In the genomic region with DNA sequence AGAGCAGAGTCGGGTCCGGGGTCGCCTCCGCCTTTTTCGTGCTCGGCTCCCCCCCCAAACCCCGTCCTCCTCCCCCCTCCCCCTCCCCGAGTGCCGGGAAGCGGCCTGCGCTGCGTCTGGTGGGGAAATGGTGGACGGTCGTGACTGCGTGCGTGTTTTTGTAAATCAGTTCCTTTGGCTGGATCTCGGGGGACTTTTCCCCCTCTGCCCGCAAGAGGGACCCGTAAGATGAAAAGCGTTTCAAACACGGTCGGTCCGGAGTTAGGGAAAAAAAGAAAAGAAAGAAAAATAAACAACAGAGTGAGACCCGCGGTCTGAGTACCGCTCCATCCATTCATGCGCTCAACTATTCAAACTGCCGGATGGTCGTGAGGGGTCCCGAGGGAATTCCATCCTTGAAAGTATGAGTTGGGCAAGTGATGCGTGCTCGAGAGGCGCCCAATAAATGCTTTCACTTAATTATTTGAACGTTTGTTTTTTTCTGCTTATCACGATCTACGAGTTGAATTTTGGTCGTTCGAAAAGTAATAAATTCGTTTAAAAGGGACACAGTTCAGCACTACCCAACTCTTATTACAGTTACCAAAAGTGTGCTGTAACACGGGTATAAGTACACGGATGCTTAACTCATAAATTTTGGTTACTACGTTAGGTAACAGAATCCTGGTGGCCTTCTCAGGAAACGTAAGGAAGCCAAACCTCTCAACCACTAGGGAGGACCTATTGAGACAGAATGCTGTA, we compare ENCODE assay signal across 8 mouse cellular contexts. TPM values are rescaled to one million over a fixed set of nuclear protein-coding genes. Genes with fewer than 3 reads are reported as not detected.
A peak's percentile ranks its signal among the peaks of the same experiment; 100 is the strongest.
DNase-seq lines count a peak whose midpoint lies in the region; ATAC-seq lines count a peak whose summit lies in the region.

No protein-coding gene starts in this region.

- no peaks in the 10 kb centered on the region for H3K4me1 ChIP-seq in kidney, embryonic 14.5 days (ENCODE audit: control insufficient read depth, insufficient read depth, low read length)
- H3K4me1 ChIP-seq in embryonic facial prominence, embryonic 13.5 days: peaks cover 4% of the 10 kb centered on the region
- no peaks in the 10 kb centered on the region for H3K4me1 ChIP-seq in intestine, embryonic 16.5 days (ENCODE audit: control insufficient read depth, insufficient read depth, low read length)

- 26% methylated on average over 42 of the region's 43 CpGs for WGBS in kidney, embryonic 14.5 days
- whole genome bisulfite sequencing in embryonic facial prominence, embryonic 13.5 days: 23% methylated on average over 40 of the region's 43 CpGs
- 17% methylated on average over 38 of the region's 43 CpGs for WGBS in intestine, embryonic 16.5 days

- peak overlapping the region; percentile 57 for H3K4me3 ChIP-seq in kidney, embryonic 14.5 days (ENCODE audit: low read length)
- H3K4me3 ChIP-seq in embryonic facial prominence, embryonic 13.5 days: peak overlapping the region; percentile 53
- H3K4me3 ChIP-seq in intestine, embryonic 16.5 days (ENCODE audit: low read length): peak overlapping the region; percentile 58

- peak overlapping the region; percentile 78 for H3K27ac ChIP-seq in kidney, embryonic 14.5 days (ENCODE audit: low read depth, low read length)
- peak overlapping the region; percentile 95 for H3K27ac ChIP-seq in embryonic facial prominence, embryonic 13.5 days
- H3K27ac ChIP-seq in intestine, embryonic 16.5 days (ENCODE audit: low read length): peak overlapping the region; percentile 83

- peak overlapping the region; percentile 45 for H3K4me2 ChIP-seq in kidney, embryonic 14.5 days (replicated peaks; ENCODE audit: low read depth, low read length)
- peak overlapping the region; percentile 57 for H3K4me2 ChIP-seq in embryonic facial prominence, embryonic 13.5 days
- peak overlapping the region; percentile 48 for H3K4me2 ChIP-seq in intestine, embryonic 16.5 days (ENCODE audit: low read depth, low read length)

- peak; percentile 81 for ATAC-seq in kidney, embryonic 14.5 days (ENCODE audit: low FRiP score, low TSS enrichment)
- ATAC-seq in embryonic facial prominence, embryonic 13.5 days (ENCODE audit: insufficient number of reproducible peaks, insufficient read depth, low FRiP score, low TSS enrichment, low read depth): peak; percentile 81
- ATAC-seq in intestine, embryonic 16.5 days: peak; percentile 85
- ATAC-seq in monocyte, adult 5-6 weeks (replicated peaks; ENCODE audit: insufficient number of reproducible peaks, low FRiP score, low TSS enrichment, poor library complexity, severe bottlenecking): 0 out of 2 replicates have a peak, but pooled peaks have one; percentile 38

- no peaks in the 10 kb centered on the region for H3K9me3 ChIP-seq in kidney, embryonic 14.5 days (ENCODE audit: control insufficient read depth, low read length)
- H3K9me3 ChIP-seq in embryonic facial prominence, embryonic 13.5 days: no peaks in the 10 kb centered on the region
- no peaks in the 10 kb centered on the region for H3K9me3 ChIP-seq in intestine, embryonic 16.5 days (ENCODE audit: control insufficient read depth, low read length)

- H3K27me3 ChIP-seq in kidney, embryonic 14.5 days (ENCODE audit: control insufficient read depth, insufficient read depth, low read length): no peaks in the 10 kb centered on the region
- peaks cover 3% of the 10 kb centered on the region; the same call in 1 of the 2 replicates for H3K27me3 ChIP-seq in embryonic facial prominence, embryonic 13.5 days
- no peaks in the 10 kb centered on the region for H3K27me3 ChIP-seq in intestine, embryonic 16.5 days (replicated peaks; ENCODE audit: control insufficient read depth, insufficient read depth, low read length)

- no peaks in the 10 kb centered on the region; the same call in 1 of the 2 replicates for H3K36me3 ChIP-seq in kidney, embryonic 14.5 days (ENCODE audit: control insufficient read depth, insufficient read depth, low read length)
- H3K36me3 ChIP-seq in embryonic facial prominence, embryonic 13.5 days: no peaks in the 10 kb centered on the region
- no peaks in the 10 kb centered on the region for H3K36me3 ChIP-seq in intestine, embryonic 16.5 days (ENCODE audit: control insufficient read depth, insufficient read depth, low read length)

- peak overlapping the region; percentile 66 for H3K9ac ChIP-seq in kidney, embryonic 14.5 days (ENCODE audit: low read depth, low read length)
- H3K9ac ChIP-seq in embryonic facial prominence, embryonic 13.5 days: peak overlapping the region; percentile 72
- H3K9ac ChIP-seq in intestine, embryonic 16.5 days (ENCODE audit: low read depth, low read length): peak overlapping the region; percentile 70

- DNase-seq in kidney, adult 9 months: no peak
- DNase-seq in ES-CJ7 (ENCODE audit: low read depth, low spot score): peak; percentile 46
- no peak for DNase-seq in kidney, postnatal 36 days
- no peak for DNase-seq in spleen, postnatal 4 days (ENCODE audit: low spot score in 2 of 2)

RNA-seq across cellular contexts. Expression of a gene that starts 0.6 kb away (rescaled TPM):
- polyA plus RNA-seq in kidney, embryonic 14.5 days (2014; fragmentation: Nextera tagmentation; extraction: Ambion mirVana): 91.6 and 99.6 TPM in 2 replicates
- 151 and 169 TPM in 2 replicates for polyA plus RNA-seq in embryonic facial prominence, embryonic 13.5 days (2015; fragmentation: Nextera tagmentation; extraction: Ambion mirVana)
- polyA plus RNA-seq in intestine, embryonic 16.5 days (2015; fragmentation: Nextera tagmentation; extraction: Ambion mirVana): 128 and 130 TPM in 2 replicates
- total RNA-seq in monocyte, adult 5-6 weeks (2017): 217 to 274 TPM (median 232 TPM) in 3 replicates

RNA-seq across cellular contexts. Expression of a gene that starts 0.6 kb away (rescaled TPM):
- polyA plus RNA-seq in kidney, embryonic 14.5 days (2014; fragmentation: Nextera tagmentation; extraction: Ambion mirVana): 5.0 and 6.3 TPM in 2 replicates
- polyA plus RNA-seq in embryonic facial prominence, embryonic 13.5 days (2015; fragmentation: Nextera tagmentation; extraction: Ambion mirVana): 4.0 and 4.5 TPM in 2 replicates
- 9.9 and 14.1 TPM in 2 replicates for polyA plus RNA-seq in intestine, embryonic 16.5 days (2015; fragmentation: Nextera tagmentation; extraction: Ambion mirVana)
- total RNA-seq in monocyte, adult 5-6 weeks (2017): 10.8 to 17.9 TPM (median 14.2 TPM) in 3 replicates

RNA-seq across cellular contexts. Expression of a gene that starts 16.1 kb away (rescaled TPM):
- polyA plus RNA-seq in kidney, embryonic 14.5 days (2014; fragmentation: Nextera tagmentation; extraction: Ambion mirVana): 515 and 711 TPM in 2 replicates
- polyA plus RNA-seq in embryonic facial prominence, embryonic 13.5 days (2015; fragmentation: Nextera tagmentation; extraction: Ambion mirVana): 430 and 455 TPM in 2 replicates
- polyA plus RNA-seq in intestine, embryonic 16.5 days (2015; fragmentation: Nextera tagmentation; extraction: Ambion mirVana): 311 and 329 TPM in 2 replicates
- 764 to 1,331 TPM (median 951 TPM) in 3 replicates for total RNA-seq in monocyte, adult 5-6 weeks (2017)

RNA-seq across cellular contexts. Expression of a gene that starts 18.2 kb away (rescaled TPM):
- 0.31 and 0.41 TPM in 2 replicates for polyA plus RNA-seq in kidney, embryonic 14.5 days (2014; fragmentation: Nextera tagmentation; extraction: Ambion mirVana)
- polyA plus RNA-seq in embryonic facial prominence, embryonic 13.5 days (2015; fragmentation: Nextera tagmentation; extraction: Ambion mirVana): 1.4 and 1.5 TPM in 2 replicates
- 1.0 and 1.4 TPM in 2 replicates for polyA plus RNA-seq in intestine, embryonic 16.5 days (2015; fragmentation: Nextera tagmentation; extraction: Ambion mirVana)
- 35.8 to 82.3 TPM (median 41.6 TPM) in 3 replicates for total RNA-seq in monocyte, adult 5-6 weeks (2017)

RNA-seq across cellular contexts. Expression of a gene that starts 59.9 kb away (rescaled TPM):
- 92.6 and 104 TPM in 2 replicates for polyA plus RNA-seq in kidney, embryonic 14.5 days (2014; fragmentation: Nextera tagmentation; extraction: Ambion mirVana)
- 66.8 and 78.8 TPM in 2 replicates for polyA plus RNA-seq in embryonic facial prominence, embryonic 13.5 days (2015; fragmentation: Nextera tagmentation; extraction: Ambion mirVana)
- 122 and 141 TPM in 2 replicates for polyA plus RNA-seq in intestine, embryonic 16.5 days (2015; fragmentation: Nextera tagmentation; extraction: Ambion mirVana)
- 21.1 to 35.8 TPM (median 22.5 TPM) in 3 replicates for total RNA-seq in monocyte, adult 5-6 weeks (2017)
